Mouse (Mus musculus): ENCODE data around the gene Cd3eap.
A peak's percentile ranks its signal among the peaks of the same experiment; 100 is the strongest.

The Cd3eap gene

GRCm38 (mm10) chr7:19361720-19362119 is 2.4 kb upstream of the Cd3eap start:
- DNase-seq (ENCODE audit: low spot score), result no peak

GRCm38 (mm10) chr7:19360944-19361343 is 1.7 kb upstream of the Cd3eap start:
- DNase-seq (ENCODE audit: low spot score), result no peak

- DNase-seq (ENCODE audit: low spot score), result no peak
These were observed 784 bp upstream of the Cd3eap start for GRCm38 (mm10) chr7:19359892-19360641.

GRCm38 (mm10) chr7:19358634-19359033 is 649 bp downstream of the Cd3eap start:
- no peak for DNase-seq (ENCODE audit: low spot score)

- DNase-seq (ENCODE audit: low spot score), result no peak
These were observed 1.6 kb downstream of the Cd3eap start for GRCm38 (mm10) chr7:19357381-19358375.

GRCm38 (mm10) chr7:19356311-19356710 is 3.0 kb downstream of the Cd3eap start:
- no peak for DNase-seq (ENCODE audit: low spot score)

GRCm38 (mm10) chr7:19354991-19355390 is 4.3 kb downstream of the Cd3eap start:
- no peak for DNase-seq (ENCODE audit: low spot score)

- DNase-seq (ENCODE audit: low spot score), result no peak
These were observed 9.1 kb downstream of the Cd3eap start for GRCm38 (mm10) chr7:19350221-19350620.

- no peak for DNase-seq (ENCODE audit: low spot score)
These were observed 9.9 kb downstream of the Cd3eap start for GRCm38 (mm10) chr7:19349188-19349915.

- peak; percentile 78 for DNase-seq (ENCODE audit: low spot score)
These were observed 14.3 kb downstream of the Cd3eap start for GRCm38 (mm10) chr7:19344938-19345471.

- DNase-seq (ENCODE audit: low spot score), result no peak
These were observed 14.9 kb downstream of the Cd3eap start, which contains the start of gene Ercc1 for GRCm38 (mm10) chr7:19344237-19344847. Ercc1 (plus strand) TSS chr7:19344778.

GRCm38 (mm10) chr7:19343210-19343808 is 16.0 kb downstream of the Cd3eap start:
- DNase-seq (ENCODE audit: low spot score), result no peak

- DNase-seq (ENCODE audit: low spot score), result peak; percentile 88
These were observed 16.7 kb downstream of the Cd3eap start for GRCm38 (mm10) chr7:19342481-19343027.

- no peak for DNase-seq (ENCODE audit: low spot score)
These were observed 17.4 kb downstream of the Cd3eap start for GRCm38 (mm10) chr7:19341761-19342409.

- DNase-seq (ENCODE audit: low spot score), result no peak
These were observed 18.0 kb downstream of the Cd3eap start for GRCm38 (mm10) chr7:19341250-19341649.

- DNase-seq (ENCODE audit: low spot score), result no peak
These were observed 20.7 kb downstream of the Cd3eap start for GRCm38 (mm10) chr7:19338596-19338995.

GRCm38 (mm10) chr7:19338060-19338459 is 21.2 kb downstream of the Cd3eap start:
- no peak for DNase-seq (ENCODE audit: low spot score)

- DNase-seq (ENCODE audit: low spot score), result no peak
These were observed 22.2 kb downstream of the Cd3eap start for GRCm38 (mm10) chr7:19337122-19337521.

- no peak for DNase-seq (ENCODE audit: low spot score)
These were observed 23.7 kb downstream of the Cd3eap start for GRCm38 (mm10) chr7:19335583-19335982.

- DNase-seq (ENCODE audit: low spot score), result no peak
These were observed 26.5 kb downstream of the Cd3eap start for GRCm38 (mm10) chr7:19332709-19333352.

Data from ovary, postnatal 10 days (tissue).